Mouse (Mus musculus): ENCODE results near the gene Uhrf2. TPM values are rescaled to one million over a fixed set of nuclear protein-coding genes. Genes with fewer than 3 reads are reported as not detected.

The Uhrf2 gene
- polyA plus RNA-seq, 1 experiment from 2014 or later = 56.9 TPM

- 0 out of 2 replicates have a peak overlapping the region, but pooled peaks have one; percentile 23 for H3K9ac ChIP-seq (ENCODE audit: low read length)
- no peaks in the 10 kb centered on the region for H3K27me3 ChIP-seq (ENCODE audit: control insufficient read depth, insufficient read depth, low read length)
- no peaks in the 10 kb centered on the region for H3K9me3 ChIP-seq (replicated peaks; ENCODE audit: control insufficient read depth, low read length)
- ATAC-seq (ENCODE audit: insufficient read depth, low FRiP score) = peak; percentile 66
- WGBS = 20% methylated on average over 14 of the region's 14 CpGs
- H3K27ac ChIP-seq (ENCODE audit: low read length) = peak overlapping the region; percentile 65
- peak overlapping the region; percentile 53 for H3K4me2 ChIP-seq (ENCODE audit: low read depth, low read length)
- H3K36me3 ChIP-seq (ENCODE audit: control insufficient read depth, insufficient read depth, low read length) = no peaks in the 10 kb centered on the region
- peaks cover 7% of the 10 kb centered on the region; the same call in 1 of the 2 replicates for H3K4me1 ChIP-seq (ENCODE audit: control insufficient read depth, insufficient read depth, low read length)
- H3K4me3 ChIP-seq (replicated peaks; ENCODE audit: low read length) = peak overlapping the region; percentile 33
Observed at GRCm38 (mm10) chr19:30114919-30115441, 84.7 kb downstream of the Uhrf2 start.

- Histone ChIP-seq H3K27ac (ENCODE audit: low read length) (peak overlapping the region; percentile 65; the same call in 1 of the 2 replicates), H3K27me3 (ENCODE audit: control insufficient read depth, insufficient read depth, low read length) (no peaks in the 10 kb centered on the region), H3K9me3 (replicated peaks; ENCODE audit: control insufficient read depth, low read length) (no peaks in the 10 kb centered on the region), H3K4me2 (ENCODE audit: low read depth, low read length) (no peak overlapping the region), H3K4me3 (replicated peaks; ENCODE audit: low read length) (no peak overlapping the region), H3K4me1 (ENCODE audit: control insufficient read depth, insufficient read depth, low read length) (peaks cover 7% of the 10 kb centered on the region; the same call in 1 of the 2 replicates), H3K36me3 (ENCODE audit: control insufficient read depth, insufficient read depth, low read length) (no peaks in the 10 kb centered on the region), H3K9ac (ENCODE audit: low read length) (no peak overlapping the region)
- WGBS = 50% methylated on average over 5 of the region's 5 CpGs
- ATAC-seq (ENCODE audit: insufficient read depth, low FRiP score) = no peak
Observed at GRCm38 (mm10) chr19:30115606-30116005, 85.3 kb downstream of the Uhrf2 start.

- Histone ChIP-seq H3K4me3 (replicated peaks; ENCODE audit: low read length) (no peak overlapping the region), H3K27me3 (ENCODE audit: control insufficient read depth, insufficient read depth, low read length) (no peaks in the 10 kb centered on the region), H3K9ac (ENCODE audit: low read length) (no peak overlapping the region), H3K4me2 (ENCODE audit: low read depth, low read length) (no peak overlapping the region), H3K4me1 (ENCODE audit: control insufficient read depth, insufficient read depth, low read length) (peaks cover 7% of the 10 kb centered on the region; the same call in 1 of the 2 replicates), H3K9me3 (replicated peaks; ENCODE audit: control insufficient read depth, low read length) (no peaks in the 10 kb centered on the region), H3K27ac (ENCODE audit: low read length) (no peak overlapping the region), H3K36me3 (ENCODE audit: control insufficient read depth, insufficient read depth, low read length) (no peaks in the 10 kb centered on the region)
- ATAC-seq (ENCODE audit: insufficient read depth, low FRiP score) = no peak
- 66% methylated on average over 4 of the region's 4 CpGs for WGBS
Observed at GRCm38 (mm10) chr19:30117241-30117640, 86.9 kb downstream of the Uhrf2 start.

- ATAC-seq (ENCODE audit: insufficient read depth, low FRiP score) = no peak
- no peak overlapping the region for H3K4me2 ChIP-seq (ENCODE audit: low read depth, low read length)
- no peak overlapping the region for H3K9ac ChIP-seq (ENCODE audit: low read length)
- H3K9me3 ChIP-seq (replicated peaks; ENCODE audit: control insufficient read depth, low read length) = no peaks in the 10 kb centered on the region
- no peaks in the 10 kb centered on the region for H3K36me3 ChIP-seq (ENCODE audit: control insufficient read depth, insufficient read depth, low read length)
- no peaks in the 10 kb centered on the region for H3K27me3 ChIP-seq (ENCODE audit: control insufficient read depth, insufficient read depth, low read length)
- H3K4me1 ChIP-seq (ENCODE audit: control insufficient read depth, insufficient read depth, low read length) = peaks cover 7% of the 10 kb centered on the region; the same call in 1 of the 2 replicates
- WGBS = 64% methylated on average over 9 of the region's 9 CpGs
- H3K4me3 ChIP-seq (replicated peaks; ENCODE audit: low read length) = no peak overlapping the region
- no peak overlapping the region for H3K27ac ChIP-seq (ENCODE audit: low read length)
Observed at GRCm38 (mm10) chr19:30117775-30118174, 87.5 kb downstream of the Uhrf2 start.

GRCm38 (mm10) chr19:30118344-30119312, 88.3 kb downstream of the Uhrf2 start:
- Histone ChIP-seq H3K27ac (ENCODE audit: low read length) (peak overlapping the region; percentile 68), H3K4me2 (ENCODE audit: low read depth, low read length) (no peak overlapping the region), H3K27me3 (ENCODE audit: control insufficient read depth, insufficient read depth, low read length) (no peaks in the 10 kb centered on the region), H3K4me3 (replicated peaks; ENCODE audit: low read length) (no peak overlapping the region), H3K9me3 (replicated peaks; ENCODE audit: control insufficient read depth, low read length) (no peaks in the 10 kb centered on the region), H3K4me1 (ENCODE audit: control insufficient read depth, insufficient read depth, low read length) (peaks cover 7% of the 10 kb centered on the region; the same call in 1 of the 2 replicates), H3K36me3 (ENCODE audit: control insufficient read depth, insufficient read depth, low read length) (no peaks in the 10 kb centered on the region), H3K9ac (ENCODE audit: low read length) (no peak overlapping the region)
- ATAC-seq (ENCODE audit: insufficient read depth, low FRiP score) = peak; percentile 80
- 75% methylated on average over 17 of the region's 17 CpGs for WGBS

- 48% methylated on average over 7 of the region's 7 CpGs for WGBS
- H3K9me3 ChIP-seq (replicated peaks; ENCODE audit: control insufficient read depth, low read length) = no peaks in the 10 kb centered on the region
- H3K27ac ChIP-seq (ENCODE audit: low read length) = peak overlapping the region; percentile 75
- no peaks in the 10 kb centered on the region for H3K27me3 ChIP-seq (ENCODE audit: control insufficient read depth, insufficient read depth, low read length)
- H3K9ac ChIP-seq (ENCODE audit: low read length) = no peak overlapping the region
- ATAC-seq (ENCODE audit: insufficient read depth, low FRiP score) = peak; percentile 87
- H3K4me1 ChIP-seq (ENCODE audit: control insufficient read depth, insufficient read depth, low read length) = no peaks in the 10 kb centered on the region
- H3K4me3 ChIP-seq (replicated peaks; ENCODE audit: low read length) = no peak overlapping the region
- no peak overlapping the region for H3K4me2 ChIP-seq (ENCODE audit: low read depth, low read length)
- no peaks in the 10 kb centered on the region for H3K36me3 ChIP-seq (ENCODE audit: control insufficient read depth, insufficient read depth, low read length)
Observed at GRCm38 (mm10) chr19:30124999-30125669, 94.8 kb downstream of the Uhrf2 start.

- WGBS = 76% methylated on average over 7 of the region's 7 CpGs
- Histone ChIP-seq H3K4me2 (ENCODE audit: low read depth, low read length) (no peak overlapping the region), H3K27me3 (ENCODE audit: control insufficient read depth, insufficient read depth, low read length) (no peaks in the 10 kb centered on the region), H3K4me1 (ENCODE audit: control insufficient read depth, insufficient read depth, low read length) (no peaks in the 10 kb centered on the region), H3K36me3 (ENCODE audit: control insufficient read depth, insufficient read depth, low read length) (no peaks in the 10 kb centered on the region), H3K9me3 (replicated peaks; ENCODE audit: control insufficient read depth, low read length) (no peaks in the 10 kb centered on the region), H3K4me3 (replicated peaks; ENCODE audit: low read length) (no peak overlapping the region), H3K9ac (ENCODE audit: low read length) (no peak overlapping the region), H3K27ac (ENCODE audit: low read length) (peak overlapping the region; percentile 75)
- ATAC-seq (ENCODE audit: insufficient read depth, low FRiP score) = no peak
Observed at GRCm38 (mm10) chr19:30125670-30126059, 95.4 kb downstream of the Uhrf2 start.

- WGBS = 62% methylated on average over 4 of the region's 4 CpGs
- Histone ChIP-seq H3K27me3 (ENCODE audit: control insufficient read depth, insufficient read depth, low read length) (no peaks in the 10 kb centered on the region), H3K9ac (ENCODE audit: low read length) (no peak overlapping the region), H3K4me2 (ENCODE audit: low read depth, low read length) (no peak overlapping the region), H3K27ac (ENCODE audit: low read length) (no peak overlapping the region), H3K4me1 (ENCODE audit: control insufficient read depth, insufficient read depth, low read length) (no peaks in the 10 kb centered on the region), H3K36me3 (ENCODE audit: control insufficient read depth, insufficient read depth, low read length) (no peaks in the 10 kb centered on the region), H3K4me3 (replicated peaks; ENCODE audit: low read length) (no peak overlapping the region), H3K9me3 (replicated peaks; ENCODE audit: control insufficient read depth, low read length) (no peaks in the 10 kb centered on the region)
- no peak for ATAC-seq (ENCODE audit: insufficient read depth, low FRiP score)
Observed at GRCm38 (mm10) chr19:30128177-30128576, 97.9 kb downstream of the Uhrf2 start.

GRCm38 (mm10) chr19:30136308-30136707, 106.0 kb downstream of the Uhrf2 start:
- no peaks in the 10 kb centered on the region for H3K27me3 ChIP-seq (ENCODE audit: control insufficient read depth, insufficient read depth, low read length)
- no peak overlapping the region for H3K27ac ChIP-seq (ENCODE audit: low read length)
- H3K9me3 ChIP-seq (replicated peaks; ENCODE audit: control insufficient read depth, low read length) = no peaks in the 10 kb centered on the region
- no peaks in the 10 kb centered on the region for H3K36me3 ChIP-seq (ENCODE audit: control insufficient read depth, insufficient read depth, low read length)
- H3K4me3 ChIP-seq (replicated peaks; ENCODE audit: low read length) = no peak overlapping the region
- no peaks in the 10 kb centered on the region for H3K4me1 ChIP-seq (ENCODE audit: control insufficient read depth, insufficient read depth, low read length)
- H3K9ac ChIP-seq (ENCODE audit: low read length) = no peak overlapping the region
- 62% methylated on average over 1 of the region's 1 CpGs for WGBS
- no peak for ATAC-seq (ENCODE audit: insufficient read depth, low FRiP score)
- no peak overlapping the region for H3K4me2 ChIP-seq (ENCODE audit: low read depth, low read length)

Data from stomach, embryonic 16.5 days (tissue).